Mouse (Mus musculus) adrenal gland, adult (tissue): ENCODE measurements around the gene Elf1.
A peak's percentile ranks its signal among the peaks of the same experiment; 100 is the strongest.
"Not testable (repeated sequence)": the region's sequence is repeated elsewhere in the genome, so short reads cannot be mapped to it uniquely, and the experiment has no call there.

Experiments
- DNase-seq, 2 experiments: peaks; one replicate each; pipeline ENCODE4 v3.0.0; 2022 to 2023; ENCODE audit warnings: low spot score in 1 of 2; ENCODE audit not compliant: inconsistent age in 2 of 2

Elf1 gene

DNA sequence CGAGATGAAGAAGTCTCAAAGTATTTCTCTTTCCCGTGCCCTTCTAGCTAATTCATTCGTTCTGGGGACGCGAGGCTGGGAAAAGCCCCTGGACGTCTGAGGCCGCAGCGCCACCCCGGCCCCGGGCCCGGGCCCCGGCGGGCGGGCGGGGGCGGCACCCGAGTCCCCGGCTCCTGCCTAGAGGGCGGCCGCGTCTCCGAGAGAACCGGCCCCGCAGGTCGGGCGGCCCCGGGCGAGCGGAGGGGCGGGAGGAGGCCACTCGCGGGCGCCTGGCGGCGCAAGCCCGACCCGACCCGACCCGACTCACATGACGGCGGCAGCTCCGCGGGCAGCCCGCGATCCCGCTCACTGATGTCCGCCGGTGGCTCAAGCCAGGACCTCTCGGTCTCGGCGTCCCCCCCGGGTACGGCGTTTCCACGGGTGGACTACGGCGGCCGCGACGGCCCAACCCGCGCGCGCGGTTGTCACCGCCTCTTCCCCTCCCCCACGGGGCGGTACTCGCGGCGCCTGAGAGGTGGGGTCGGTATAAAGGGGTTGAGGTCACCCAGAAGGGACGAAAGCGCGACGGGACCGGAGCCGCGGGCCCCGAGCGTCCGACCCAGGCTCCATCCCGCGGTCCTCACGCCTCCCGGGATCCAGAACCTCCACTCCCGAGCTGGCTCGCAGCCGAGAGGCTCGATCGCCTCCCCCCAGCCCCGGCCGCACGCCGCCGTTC, at the start of gene Elf1:
TSS of gene Elf1 (plus strand) at position 571 of the 715 bp plus-strand sequence.
- peak; percentile 98 to 99 for DNase-seq

DNA sequence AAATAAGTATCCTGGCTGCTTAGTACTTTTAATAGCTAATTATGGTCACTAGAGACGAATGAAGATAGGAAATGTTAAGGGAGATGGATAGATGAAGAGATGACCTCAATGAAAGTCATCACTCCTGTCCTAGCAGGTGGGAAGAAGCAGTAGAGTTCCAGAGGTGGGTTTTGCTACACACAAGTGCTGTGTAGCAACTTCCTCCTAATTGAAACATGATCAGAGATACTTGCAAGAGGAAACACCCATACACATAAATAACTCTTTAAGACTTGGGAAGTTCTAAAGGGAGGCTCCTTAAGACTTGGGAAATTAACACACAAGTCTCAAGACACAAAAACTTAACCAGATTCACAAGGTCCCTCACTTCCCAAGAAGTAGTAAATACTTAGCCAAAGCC, 46.9 kb upstream of the Elf1 start:
- no peak for DNase-seq

DNA sequence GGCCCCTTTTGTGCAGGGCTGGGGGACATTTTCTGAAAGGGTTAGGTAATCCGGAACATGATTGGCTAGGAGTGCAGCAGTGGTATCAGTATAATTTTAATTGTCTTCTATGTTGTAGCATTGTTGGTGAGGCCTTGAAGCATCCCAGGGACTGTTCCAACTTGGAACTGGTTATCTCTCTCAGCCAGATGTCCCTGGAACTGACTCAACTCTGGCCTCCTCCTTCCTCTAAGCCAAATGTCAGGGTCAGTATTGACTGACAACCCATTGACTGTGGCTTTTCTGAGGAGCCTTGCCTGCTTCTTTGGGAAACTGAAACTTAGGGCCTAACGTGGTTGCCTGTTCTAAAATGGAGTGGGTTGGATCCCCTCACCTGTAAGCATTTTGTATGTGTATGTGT, 40.3 kb upstream of the Elf1 start:
- DNase-seq: peak in 1 of 2 experiments; percentile 42

DNA sequence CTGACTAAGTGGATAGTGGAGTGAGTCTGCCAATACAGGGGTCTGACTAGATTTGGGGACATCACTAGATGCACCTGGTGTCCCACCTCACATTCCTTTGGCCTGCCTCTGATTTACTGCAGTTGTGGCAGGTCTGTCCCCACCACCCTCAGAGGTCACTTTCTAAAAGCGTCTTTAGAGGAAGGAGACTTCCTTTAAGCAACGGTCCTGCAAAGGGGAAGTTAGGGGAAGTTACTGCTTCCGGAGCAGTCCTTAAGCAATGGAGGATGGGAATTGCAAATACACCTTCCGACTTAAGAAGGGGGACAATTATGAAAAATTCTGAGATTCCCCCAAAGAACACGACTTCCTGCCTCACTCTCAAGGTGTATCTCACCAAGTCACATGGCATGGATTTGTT, 39.6 kb upstream of the Elf1 start:
- no peak for DNase-seq

DNA sequence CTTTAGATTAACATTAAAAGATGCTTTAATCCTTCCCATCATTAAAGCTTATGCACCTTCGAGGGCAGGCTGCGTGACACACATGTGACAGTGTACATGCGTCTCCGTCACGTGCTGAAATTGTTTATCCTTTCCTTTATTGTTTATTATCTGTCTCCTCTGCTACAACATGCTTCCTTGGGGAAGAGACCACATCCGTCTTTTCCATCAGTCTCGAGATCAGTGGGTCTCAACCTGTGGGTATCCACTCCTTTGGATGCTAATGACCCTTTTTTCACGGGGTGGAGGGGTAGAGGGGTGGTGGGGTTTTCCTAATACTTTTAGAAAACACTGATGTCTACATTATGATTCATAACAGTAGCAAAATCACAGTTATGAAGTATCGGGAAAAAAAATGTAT, 36.4 kb upstream of the Elf1 start:
- DNase-seq: no peak

DNA sequence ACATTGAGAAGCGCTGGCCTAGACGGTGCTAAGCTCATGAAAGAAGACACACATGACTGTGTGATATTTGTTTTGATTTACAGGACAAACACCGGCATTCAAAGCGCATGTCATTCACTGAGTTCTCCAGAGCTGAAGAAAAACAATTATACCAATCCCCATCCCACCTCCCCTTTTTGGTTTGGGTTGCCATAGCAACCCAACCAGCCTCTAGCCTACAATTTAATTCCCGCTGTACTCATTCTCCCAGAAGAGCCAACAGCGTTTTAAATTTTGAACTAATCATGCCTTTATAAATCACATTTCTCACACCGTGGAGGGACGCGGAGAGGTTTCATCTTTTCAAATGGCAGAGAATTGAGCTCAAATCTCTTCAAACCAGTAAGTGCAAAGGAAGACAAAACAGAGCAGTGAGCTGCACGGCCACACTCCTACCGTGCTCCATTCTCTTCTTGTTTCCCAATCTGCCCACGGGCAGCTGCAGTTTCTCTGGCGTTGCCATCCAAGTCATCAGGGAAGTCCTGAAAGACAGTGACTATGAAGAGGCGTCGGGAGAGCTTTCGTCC, 35.9 kb upstream of the Elf1 start:
- no peak for DNase-seq

DNA sequence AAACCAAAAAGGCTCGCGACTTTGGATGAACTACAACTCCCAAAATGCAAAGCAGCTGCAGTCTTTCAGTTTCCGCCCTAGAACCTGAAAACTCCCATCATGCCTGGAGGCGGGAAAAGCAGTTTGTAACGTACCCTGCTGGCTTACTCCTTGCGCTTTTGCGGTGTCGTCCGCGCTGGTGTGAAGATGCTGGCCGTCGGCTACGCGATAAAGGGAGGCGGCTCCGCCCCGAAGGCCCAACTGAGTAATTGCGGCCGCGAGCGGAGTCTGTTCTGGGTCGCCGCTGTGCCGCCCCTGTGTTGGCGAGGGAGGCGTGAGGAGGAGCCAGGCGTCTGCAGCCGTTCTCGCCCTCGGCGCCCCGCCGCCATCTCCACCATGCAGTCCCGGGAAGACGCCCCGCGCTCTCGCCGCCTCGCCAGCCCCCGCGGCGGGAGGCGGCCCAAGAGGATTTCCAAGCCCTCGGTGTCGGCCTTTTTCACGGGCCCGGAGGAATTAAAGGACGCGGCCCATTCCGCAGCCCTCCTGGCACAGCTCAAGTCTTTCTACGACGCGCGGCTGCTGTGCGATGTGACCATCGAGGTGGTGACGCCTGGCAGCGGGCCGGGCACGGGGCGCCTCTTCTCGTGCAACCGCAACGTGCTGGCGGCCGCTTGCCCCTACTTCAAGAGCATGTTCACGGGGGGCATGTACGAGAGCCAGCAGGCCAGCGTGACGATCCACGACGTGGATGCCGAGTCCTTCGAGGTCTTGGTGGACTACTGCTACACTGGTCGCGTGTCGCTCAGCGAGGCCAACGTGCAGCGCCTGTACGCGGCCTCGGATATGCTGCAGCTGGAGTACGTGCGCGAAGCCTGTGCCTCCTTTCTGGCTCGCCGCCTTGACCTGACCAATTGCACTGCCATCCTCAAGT, 29.1 kb upstream of the Elf1 start, which contains the start of gene Kbtbd6:
TSS of gene Kbtbd6 (plus strand) at position 155 of the 910 bp plus-strand sequence.
- peak; percentile 79 to 93 for DNase-seq

DNA sequence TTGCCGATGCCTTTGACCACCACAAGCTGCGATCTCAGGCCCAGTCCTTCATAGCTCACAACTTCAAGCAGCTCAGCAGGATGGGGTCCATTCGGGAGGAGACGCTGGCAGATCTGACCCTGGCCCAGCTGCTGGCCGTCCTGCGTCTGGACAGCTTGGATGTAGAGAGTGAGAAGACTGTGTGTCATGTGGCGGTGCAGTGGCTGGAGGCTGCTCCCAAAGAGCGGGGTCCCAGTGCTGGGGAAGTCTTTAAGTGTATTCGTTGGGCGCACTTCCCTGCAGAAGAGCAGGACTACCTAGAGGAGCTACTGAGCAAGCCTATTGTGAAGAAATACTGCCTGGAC, 28.4 kb upstream of the Elf1 start:
- not testable (repeated sequence) for DNase-seq

DNA sequence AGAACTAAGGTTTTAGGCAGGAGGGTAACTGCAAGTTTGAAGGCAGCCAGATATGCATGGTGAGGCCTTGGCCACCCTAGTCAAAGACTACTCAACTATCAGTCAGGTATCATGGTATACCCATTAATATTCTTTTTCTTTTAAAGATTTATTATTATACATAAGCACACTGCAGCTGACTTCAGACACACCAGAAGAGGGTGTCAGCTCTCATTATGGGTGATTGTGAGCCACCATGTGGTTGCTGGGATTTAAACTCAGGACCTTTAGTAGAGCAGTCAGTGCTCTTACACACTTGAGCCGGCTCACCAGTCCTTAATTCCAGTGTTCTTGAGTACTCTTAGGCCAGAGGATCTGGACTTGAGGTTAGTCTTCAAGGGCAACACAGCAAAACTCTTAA, 20.6 kb upstream of the Elf1 start:
- no peak for DNase-seq

DNA sequence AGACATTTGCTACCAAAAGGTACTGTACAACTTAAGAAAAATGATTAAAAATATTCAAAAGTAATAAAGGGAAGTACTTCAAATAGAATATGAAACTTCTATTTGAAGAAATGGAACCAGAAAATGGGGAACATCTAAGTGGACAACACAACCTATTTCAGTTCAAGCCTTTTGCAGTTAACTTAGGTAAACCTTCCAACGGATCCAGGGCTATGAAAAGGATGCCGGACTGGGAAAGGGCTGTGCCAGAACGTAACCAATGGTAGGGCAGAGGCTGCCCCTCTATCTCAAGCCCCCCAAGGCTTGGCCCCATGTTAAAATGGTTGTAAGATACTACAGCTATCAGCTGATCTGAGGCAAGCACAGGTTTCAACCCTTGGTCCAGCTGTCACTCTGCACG, 20.0 kb upstream of the Elf1 start:
- no peak for DNase-seq

DNA sequence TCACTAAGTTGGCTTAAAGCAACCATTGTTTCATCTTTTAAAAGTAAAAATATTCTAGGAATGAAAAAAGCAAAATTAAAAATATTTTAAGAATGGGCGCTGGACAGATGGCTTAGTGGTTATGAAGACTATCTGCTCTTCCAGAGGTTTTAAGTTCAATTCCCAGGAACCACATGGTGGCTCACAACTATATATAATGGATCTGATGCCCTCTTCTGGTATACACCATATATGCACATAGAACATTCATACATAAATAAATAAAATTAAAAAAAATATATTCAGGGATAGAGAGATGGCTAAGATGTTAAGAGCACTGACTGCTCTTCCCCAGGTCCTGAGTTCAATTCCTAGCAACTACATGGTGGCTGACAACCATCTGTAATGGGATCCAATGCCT, 15.4 kb upstream of the Elf1 start:
- no peak for DNase-seq

DNA sequence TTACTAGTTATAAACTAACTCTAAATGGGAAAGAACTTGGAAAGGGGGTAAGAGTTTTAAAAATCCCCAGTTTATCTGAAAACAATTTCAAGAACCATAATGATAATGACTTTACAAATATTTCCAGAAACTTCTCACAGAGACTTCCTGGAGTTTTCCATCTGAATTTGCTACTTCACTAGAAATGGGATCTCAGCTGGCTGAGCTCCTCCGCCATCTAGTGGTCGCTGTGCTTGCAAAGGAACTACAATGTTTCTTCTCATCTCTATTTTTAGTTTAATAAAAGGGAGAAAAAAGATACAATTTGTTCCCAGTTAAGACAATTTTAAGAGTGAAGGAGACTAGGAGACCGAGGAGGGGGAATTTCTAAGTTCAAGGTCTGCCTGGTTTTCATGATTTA, 13.4 kb upstream of the Elf1 start:
- peak; percentile 53 to 86 for DNase-seq

DNA sequence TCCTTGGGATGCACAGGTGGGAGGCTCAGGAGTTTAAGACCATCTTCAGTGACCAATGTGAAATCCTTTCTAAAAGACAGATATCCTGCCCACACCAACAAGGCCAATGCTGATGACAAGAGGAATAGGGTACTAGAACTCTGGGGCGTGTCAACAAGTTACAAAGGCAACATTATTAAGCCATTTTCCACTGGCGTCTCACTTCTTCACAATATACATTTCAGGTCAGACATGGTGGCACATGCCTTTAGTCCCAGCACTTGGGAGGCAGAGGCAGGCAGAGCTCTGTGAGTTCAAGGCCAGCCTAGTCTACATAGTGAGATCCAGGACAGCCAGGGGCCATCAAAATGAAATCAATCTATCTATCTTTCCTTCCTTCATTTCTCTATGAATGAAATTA, 7.6 kb upstream of the Elf1 start:
- DNase-seq: no peak

DNA sequence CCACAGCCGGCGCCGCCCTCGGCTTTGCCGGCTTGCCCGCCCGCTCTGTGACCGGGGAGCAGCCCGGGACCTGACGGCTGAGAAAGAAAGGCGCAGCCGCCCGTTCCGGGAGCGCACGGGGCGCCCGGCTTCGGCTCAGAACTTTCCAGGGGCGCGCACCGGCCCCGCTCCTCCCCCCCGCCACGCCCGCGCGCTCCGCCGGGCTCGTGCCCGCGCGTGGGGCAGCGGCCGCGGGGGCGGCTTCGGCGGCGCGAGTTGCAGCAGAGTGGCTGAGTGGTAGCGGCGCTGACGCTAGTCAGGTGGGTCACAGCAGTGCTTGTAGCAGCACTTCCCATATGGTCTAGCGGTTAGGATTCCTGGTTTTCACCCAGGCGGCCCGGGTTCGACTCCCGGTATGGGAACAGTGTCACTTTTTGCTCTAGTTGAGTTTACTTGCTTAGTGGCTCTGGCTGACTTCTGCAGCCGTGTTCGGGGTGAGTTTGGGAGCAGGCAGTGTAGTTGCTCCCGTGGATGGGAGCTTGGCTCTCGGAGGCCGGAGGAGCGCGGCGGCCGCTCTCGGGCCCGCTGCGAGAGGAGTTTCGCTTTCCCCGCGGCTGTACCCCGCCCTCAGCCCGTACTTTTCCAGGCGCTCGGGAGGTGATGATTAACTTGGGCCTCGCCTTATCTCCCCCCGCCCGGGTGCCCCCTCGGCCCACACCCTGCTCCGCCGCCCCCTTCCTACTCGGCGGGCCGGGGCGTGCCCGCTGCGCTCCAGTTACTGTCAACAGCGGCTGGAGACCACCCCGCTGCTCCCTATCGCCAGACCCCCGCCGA, 551 bp downstream of the Elf1 start, which contains the start of gene Wbp4:
TSS of gene Wbp4 (minus strand) at position 182 of the 813 bp plus-strand sequence.
- DNase-seq: peak; percentile 96 to 99

DNA sequence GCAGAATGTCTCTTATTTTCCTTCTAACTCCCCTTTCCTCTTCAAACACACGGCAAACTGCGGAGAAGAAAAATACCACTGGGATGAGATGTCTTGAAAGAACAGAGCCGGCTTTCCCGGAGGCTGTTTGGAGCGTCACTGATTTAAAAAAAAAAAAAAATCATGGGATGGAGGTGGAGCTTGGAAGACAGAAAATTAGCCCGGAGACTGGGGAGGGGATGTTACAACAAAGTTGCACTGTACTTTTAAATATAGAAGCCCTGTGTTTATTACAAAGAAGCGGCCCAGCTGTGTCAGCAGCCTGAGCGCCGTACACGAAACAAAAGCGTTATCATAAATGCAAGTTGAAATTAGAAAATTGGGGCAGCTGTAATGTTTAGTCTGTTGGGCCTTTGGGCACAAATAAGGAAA, 1.3 kb downstream of the Elf1 start:
- DNase-seq: peak; percentile 63 to 89

DNA sequence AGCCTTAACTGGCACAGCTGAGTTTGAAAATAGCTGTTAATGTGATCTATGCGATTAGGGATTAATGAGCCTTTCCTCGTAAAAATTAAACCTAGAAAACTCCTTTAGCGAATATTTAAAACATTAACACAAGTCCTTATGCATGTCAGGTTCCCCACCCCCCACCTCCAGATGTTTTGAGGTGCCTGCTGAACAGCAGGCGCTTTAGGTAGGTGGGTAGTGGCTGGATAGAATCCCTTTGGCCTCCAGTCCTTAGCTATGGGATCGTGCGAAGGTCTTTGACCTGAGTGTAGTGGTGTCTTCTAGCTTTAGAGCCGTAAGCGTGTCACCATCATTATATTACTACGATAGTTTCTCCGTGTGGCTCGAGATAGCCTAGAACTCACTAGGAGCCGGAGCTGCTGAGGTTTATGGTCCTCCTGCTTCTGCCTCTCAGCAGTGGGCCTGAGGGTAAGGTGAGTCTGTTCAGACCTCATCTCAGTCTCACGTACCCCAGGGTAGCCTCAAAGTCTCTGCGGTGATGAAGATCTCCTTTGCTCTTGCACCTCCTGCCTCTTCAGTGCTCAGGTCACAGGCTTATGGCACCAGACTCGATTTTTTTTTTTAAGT, 1.9 kb downstream of the Elf1 start:
- peak in 1 of 2 experiments; percentile 72 for DNase-seq

DNA sequence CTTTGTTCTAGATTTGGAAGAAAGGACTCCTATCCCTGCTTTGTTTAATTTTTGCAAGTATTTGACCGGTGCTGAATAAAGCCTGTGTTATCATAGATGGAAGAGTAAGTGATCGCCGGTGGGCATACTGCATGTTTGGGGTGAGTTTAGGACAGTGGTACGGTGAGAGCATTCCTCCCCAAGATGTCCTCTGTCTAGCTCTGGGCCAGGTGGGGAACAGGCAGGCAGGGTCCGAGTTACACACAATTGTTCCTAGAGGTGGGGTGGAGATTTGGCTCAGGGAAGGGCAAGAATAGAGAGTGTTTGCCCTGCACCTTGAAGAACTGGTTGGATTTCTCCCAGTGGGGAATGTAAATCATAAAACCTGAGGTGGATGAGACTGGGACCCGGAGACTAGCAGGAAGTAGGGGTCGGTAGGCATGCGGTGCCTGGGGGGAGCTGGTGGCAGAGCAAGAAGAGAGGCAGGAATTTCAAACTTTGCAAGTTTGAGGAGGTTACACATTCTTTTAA, 2.7 kb downstream of the Elf1 start:
- peak in 1 of 2 experiments; percentile 52 for DNase-seq

DNA sequence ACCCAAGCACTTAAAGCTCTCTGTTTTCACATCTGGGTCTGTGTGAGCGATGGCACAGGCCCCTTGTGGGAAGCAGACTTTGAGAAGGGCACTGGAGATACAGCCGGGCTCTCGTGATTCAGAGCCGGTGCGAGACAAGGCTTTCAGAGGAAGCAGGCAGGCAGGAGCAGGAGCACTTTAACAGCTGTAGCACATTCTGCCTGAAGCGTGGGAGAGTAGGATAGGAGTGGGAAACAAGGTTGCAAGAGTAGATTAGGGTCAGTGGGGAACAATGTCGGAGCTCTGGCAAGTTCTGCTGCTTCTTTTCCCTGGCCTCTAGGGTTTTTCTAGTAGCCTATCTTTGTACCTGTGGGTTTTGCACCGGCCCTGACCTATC, 5.6 kb downstream of the Elf1 start:
- DNase-seq: peak in 1 of 2 experiments; percentile 53

DNA sequence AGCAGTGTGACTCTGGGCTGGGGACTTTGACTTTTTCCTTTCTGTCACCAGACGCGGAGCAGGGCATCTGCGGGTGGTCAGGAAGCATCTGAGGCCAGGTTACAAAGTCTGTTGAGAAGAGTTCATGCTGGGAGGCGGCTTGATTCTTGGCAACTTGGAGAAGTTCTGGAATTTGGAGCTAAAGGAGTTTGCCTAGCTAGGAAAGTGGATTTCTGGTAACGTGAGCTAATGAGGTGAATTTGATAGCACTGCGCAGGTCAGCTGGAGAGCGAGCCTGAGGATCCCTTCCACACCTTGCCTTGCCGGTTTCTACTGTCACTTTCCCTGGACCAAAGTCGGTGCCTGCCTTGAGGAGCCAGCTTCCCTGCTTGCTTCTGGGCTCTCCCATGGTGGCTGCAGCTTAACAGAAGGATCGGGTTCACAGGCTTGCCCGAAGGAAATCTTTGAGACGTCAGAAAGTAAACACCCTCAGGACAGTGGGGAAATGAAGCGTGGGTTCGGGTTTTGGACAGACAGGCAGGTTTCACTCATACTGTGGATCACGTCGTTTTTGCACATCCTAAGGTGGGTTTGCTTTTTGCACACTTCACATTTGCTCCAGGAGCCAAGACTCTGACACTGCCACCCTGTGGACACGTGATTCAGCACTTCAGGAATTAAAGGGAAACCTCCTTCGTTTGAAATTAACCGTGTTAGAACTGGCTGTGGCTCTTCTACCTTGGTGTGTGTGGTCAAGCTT, 6.2 kb downstream of the Elf1 start:
- DNase-seq: peak; percentile 49 to 87

DNA sequence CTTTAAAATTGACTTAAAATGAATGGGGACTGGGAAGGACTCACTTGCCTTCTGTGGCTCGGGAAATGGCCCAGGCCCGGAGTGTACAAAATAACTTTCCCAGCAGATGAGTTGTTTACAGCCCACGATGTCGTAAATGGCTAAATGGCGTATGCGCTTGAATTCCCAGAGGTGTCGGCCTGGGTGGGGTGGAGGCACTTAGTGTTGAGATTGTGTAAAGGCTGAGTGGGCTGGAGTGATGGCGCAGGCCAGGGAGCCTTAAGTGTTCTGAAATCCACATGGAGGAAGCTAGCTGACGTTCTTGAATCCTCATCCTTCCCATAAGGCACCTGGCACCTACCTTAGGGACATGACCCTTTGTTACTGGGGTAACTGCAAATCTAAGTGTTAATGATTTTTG, 7.5 kb downstream of the Elf1 start:
- peak in 1 of 2 experiments; percentile 51 for DNase-seq
